Mouse (Mus musculus) forebrain, embryonic 10.5 days (tissue): ENCODE data around the gene Gm13090. TPM values are rescaled to one million over a fixed set of nuclear protein-coding genes. Genes with fewer than 3 reads are reported as not detected.

Experiments
- DNase-seq: peaks from one replicate; pipeline ENCODE4 v3.0.0-alpha.2; 2017; ENCODE audit warnings: low spot score; ENCODE audit errors: extremely low spot score
- H3K27ac ChIP-seq: fragments of 300-500 bp; sonication (generic); 2 replicates; pipeline ENCODE4 v1.5.1; 2016; ENCODE audit warnings: mild to moderate bottlenecking
- H3K27me3 ChIP-seq: fragments of 300-500 bp; sonication (generic); 2 replicates; pipeline ENCODE4 v1.6.1; 2016; ENCODE audit warnings: mild to moderate bottlenecking; ENCODE audit not compliant: poor library complexity, severe bottlenecking
- H3K36me3 ChIP-seq: fragments of 300-500 bp; sonication (generic); replicated peaks from 2 replicates; pipeline ENCODE4 v1.6.1; 2016; ENCODE audit warnings: mild to moderate bottlenecking, moderate library complexity
- H3K4me1 ChIP-seq: fragments of 300-500 bp; sonication (generic); 2 replicates; pipeline ENCODE4 v1.6.1; 2016
- H3K4me3 ChIP-seq: fragments of 300-500 bp; sonication (generic); 2 replicates; pipeline ENCODE4 v1.5.1; 2016; ENCODE audit warnings: mild to moderate bottlenecking, moderate library complexity
- H3K9me3 ChIP-seq: fragments of 300-500 bp; sonication (generic); 2 replicates; pipeline ENCODE4 v1.6.1; 2016; ENCODE audit warnings: mild to moderate bottlenecking, moderate library complexity
- WGBS: fragments of 180-500 bp; shearing (Covaris S2); methylation state at CpG from one replicate; pipeline ENCODE4 v1.1.7; 2016; 5-methylcytosine and 5-hydroxymethylcytosine counted together
- polyA plus RNA-seq: library from polyadenylated mRNA; unstranded; fragments of >200 nt; fragmentation: Nextera tagmentation; extraction: Ambion mirVana; gene quantifications from 2 replicates; pipeline ENCODE4 v1.2.1, GENCODE M21; 2016

Gene Gm13090
- polyA plus RNA-seq, 1 experiment from 2014 or later: not detected

DNA sequence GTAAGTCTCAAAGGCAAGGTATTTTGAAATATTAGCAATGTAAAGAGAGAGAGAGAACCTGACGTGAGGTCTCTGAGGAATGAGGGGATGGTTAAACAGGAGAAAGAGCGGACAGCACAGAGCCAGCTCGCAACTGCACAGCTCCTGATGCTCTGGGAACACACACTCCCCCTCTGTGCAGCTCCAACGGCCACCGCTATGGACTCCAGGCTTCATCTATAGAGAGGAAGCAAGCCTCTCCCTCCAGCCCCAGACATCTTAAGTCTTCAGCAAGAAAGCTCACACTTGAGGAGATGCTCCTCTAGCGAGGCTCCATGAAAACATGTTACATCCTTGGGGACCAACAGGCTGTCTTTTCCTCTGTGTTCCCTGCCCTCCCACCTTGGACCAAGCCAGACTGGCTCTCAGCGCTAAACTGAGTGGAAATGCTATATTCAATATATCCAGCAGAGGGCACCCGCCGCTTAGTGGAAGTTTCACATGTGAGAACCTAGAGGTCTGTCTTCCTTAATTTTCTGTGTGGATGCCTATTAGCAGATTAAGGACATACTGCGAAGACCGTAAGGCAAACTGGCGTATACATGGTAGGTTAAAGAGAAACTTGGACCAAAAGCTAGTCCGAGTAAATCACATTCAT lies 16.1 kb upstream of the Gm13090 start:
- Histone ChIP-seq H3K4me3 (no peak overlapping the region), H3K36me3 (peaks cover 99% of the 10 kb centered on the region), H3K27me3 (no peaks in the 10 kb centered on the region), H3K4me1 (no peaks in the 10 kb centered on the region), H3K27ac (no peak overlapping the region), H3K9me3 (no peaks in the 10 kb centered on the region)
- 65% methylated on average over 13 of the region's 13 CpGs for WGBS
- peak; percentile 74 for DNase-seq

DNA sequence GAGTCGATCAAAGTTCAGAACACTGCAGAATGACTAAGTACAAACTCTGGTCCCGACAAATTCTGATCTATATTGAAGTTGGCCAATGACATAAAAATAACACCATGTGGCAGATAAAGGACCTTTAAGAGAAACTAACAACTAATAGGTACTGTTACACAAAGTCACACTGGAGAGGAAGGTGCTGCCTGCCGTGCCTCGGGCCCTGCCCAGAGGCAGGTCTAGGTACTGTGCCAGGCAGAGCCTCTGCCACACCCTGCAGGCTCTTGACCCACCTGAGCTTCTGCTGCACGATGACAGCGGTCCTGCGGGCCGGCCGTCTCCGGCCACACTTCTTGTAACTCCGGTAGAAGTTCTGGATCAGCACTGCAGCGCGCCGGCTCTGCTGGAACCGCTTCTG lies 14.6 kb upstream of the Gm13090 start:
- DNase-seq: no peak
- H3K9me3 ChIP-seq: no peaks in the 10 kb centered on the region
- peaks cover 100% of the 10 kb centered on the region for H3K36me3 ChIP-seq
- 95% methylated on average over 15 of the region's 15 CpGs for WGBS
- no peak overlapping the region for H3K27ac ChIP-seq
- no peak overlapping the region for H3K4me3 ChIP-seq
- no peaks in the 10 kb centered on the region for H3K4me1 ChIP-seq
- no peaks in the 10 kb centered on the region for H3K27me3 ChIP-seq

DNA sequence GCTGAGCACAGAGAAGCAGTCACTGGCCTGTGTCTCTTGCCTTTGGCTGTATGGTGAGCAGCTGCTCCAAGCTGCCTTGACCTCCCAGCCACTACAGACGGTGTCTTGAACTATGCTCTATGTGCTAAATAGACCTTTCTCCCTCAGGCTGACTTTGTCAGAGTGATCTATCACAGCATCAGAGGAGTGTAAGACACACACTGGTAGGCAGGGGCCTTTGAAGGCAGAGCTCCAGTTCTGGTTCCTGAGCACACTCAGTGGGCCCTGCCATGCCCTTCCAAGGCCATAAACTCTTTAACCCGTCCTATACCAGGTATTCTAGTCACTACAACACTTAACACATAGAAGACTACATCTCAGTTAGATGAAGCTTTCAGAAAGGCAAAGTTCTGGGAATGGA lies 8.0 kb upstream of the Gm13090 start:
- DNase-seq: no peak
- H3K36me3 ChIP-seq: peaks cover 100% of the 10 kb centered on the region
- 81% methylated on average over 2 of the region's 2 CpGs for WGBS
- H3K4me3 ChIP-seq: no peak overlapping the region
- no peaks in the 10 kb centered on the region for H3K4me1 ChIP-seq
- no peaks in the 10 kb centered on the region for H3K27me3 ChIP-seq
- H3K9me3 ChIP-seq: no peaks in the 10 kb centered on the region
- H3K27ac ChIP-seq: no peak overlapping the region

DNA sequence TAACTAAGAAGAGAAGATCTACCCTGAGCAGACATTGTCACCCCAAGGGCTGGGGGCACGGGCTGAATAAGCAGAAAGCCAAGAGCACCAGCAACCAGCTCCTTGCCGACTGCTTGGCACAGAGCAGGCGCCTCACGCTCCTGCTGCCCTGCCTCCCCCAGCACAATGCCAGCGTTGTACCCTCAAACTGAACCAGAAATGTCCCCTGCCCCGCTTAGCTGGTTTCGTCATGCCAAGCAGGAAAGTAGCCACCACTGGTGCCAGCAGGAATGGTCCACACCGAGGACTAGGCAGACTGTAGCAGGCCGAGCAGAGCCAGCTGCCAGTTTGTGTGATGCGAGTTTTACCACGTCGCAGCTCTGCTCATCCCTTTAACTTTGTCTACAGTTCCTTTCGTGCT lies 7.4 kb upstream of the Gm13090 start:
- Histone ChIP-seq H3K4me1 (no peaks in the 10 kb centered on the region), H3K9me3 (no peaks in the 10 kb centered on the region), H3K27me3 (no peaks in the 10 kb centered on the region), H3K36me3 (peaks cover 100% of the 10 kb centered on the region), H3K4me3 (no peak overlapping the region), H3K27ac (no peak overlapping the region)
- WGBS: 94% methylated on average over 13 of the region's 13 CpGs
- DNase-seq: no peak

DNA sequence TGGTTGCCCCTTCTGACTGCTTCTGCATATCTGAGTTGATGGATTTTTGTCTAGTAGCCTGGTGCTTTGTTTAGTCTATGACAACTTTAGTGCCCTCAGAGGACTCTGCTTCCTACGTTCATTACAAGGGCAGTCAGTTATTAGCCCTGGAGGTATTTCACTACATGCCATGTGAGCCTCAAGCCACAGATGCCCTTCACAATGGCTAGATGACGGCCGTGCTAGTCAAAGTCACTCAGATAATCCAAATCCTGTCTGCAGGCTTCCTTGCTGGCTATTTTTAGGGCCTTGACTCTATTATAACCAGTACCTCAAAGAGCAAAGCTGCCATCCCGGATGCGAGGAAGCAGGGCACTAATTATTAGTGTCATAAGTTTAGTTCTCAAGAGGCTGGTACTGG lies 6.3 kb upstream of the Gm13090 start:
- no peak overlapping the region for H3K4me3 ChIP-seq
- WGBS: 88% methylated on average over 5 of the region's 5 CpGs
- no peaks in the 10 kb centered on the region for H3K4me1 ChIP-seq
- H3K9me3 ChIP-seq: no peaks in the 10 kb centered on the region
- no peaks in the 10 kb centered on the region for H3K27me3 ChIP-seq
- peaks cover 100% of the 10 kb centered on the region for H3K36me3 ChIP-seq
- no peak overlapping the region for H3K27ac ChIP-seq
- no peak for DNase-seq

- H3K4me3 ChIP-seq: no peak overlapping the region
- DNase-seq: no peak
- H3K9me3 ChIP-seq: no peaks in the 10 kb centered on the region
- H3K36me3 ChIP-seq: peaks cover 71% of the 10 kb centered on the region
- H3K27ac ChIP-seq: no peak overlapping the region
- no peaks in the 10 kb centered on the region for H3K27me3 ChIP-seq
- 91% methylated on average over 1 of the region's 1 CpGs for WGBS
- H3K4me1 ChIP-seq: peaks cover 7% of the 10 kb centered on the region
These were observed 2.0 kb upstream of the Gm13090 start for GRCm38 (mm10) chr4:151087358-151087757.

DNA sequence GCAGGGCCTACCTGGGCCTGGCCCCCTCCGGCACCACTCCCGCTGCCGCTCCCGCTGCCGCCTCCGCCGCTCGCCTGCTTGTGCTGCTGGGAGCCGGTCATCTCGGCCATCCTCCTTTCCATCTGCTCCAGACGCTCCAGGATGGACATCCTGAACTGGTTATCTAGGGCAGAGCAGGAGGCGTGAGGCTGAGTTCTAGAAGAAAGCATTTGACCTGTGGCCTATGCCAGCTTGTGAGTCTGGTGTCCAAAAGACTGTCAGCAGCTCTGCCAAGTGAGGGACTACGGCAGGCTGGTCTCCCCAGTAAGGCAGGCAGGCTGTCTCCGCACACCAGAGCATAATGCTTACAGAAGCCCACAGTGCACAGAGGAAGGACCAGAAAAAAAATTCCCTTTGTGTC lies 551 bp upstream of the Gm13090 start:
- Histone ChIP-seq H3K27ac (no peak overlapping the region), H3K4me1 (peaks cover 7% of the 10 kb centered on the region), H3K9me3 (no peaks in the 10 kb centered on the region), H3K36me3 (peaks cover 59% of the 10 kb centered on the region), H3K4me3 (no peak overlapping the region), H3K27me3 (no peaks in the 10 kb centered on the region)
- 95% methylated on average over 14 of the region's 14 CpGs for WGBS
- DNase-seq: no peak

DNA sequence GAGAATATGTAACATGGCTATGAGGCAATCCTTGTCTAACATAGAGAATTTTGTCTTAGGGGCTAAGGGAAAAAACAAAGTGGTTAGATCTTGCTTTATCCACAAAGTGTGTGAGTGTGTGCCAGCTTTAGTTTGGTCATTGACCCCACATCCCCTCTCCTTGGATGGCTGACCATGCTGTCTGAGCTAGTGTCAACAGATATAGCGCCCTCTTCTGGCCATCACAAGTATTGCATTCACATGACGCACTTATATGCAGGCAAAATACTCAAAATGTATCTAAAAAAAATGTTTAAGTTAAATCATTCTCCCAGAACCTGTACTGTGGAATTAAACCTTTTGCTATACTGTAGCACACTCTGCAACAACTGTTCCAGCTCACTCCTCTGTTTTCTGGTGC lies 5.8 kb downstream of the Gm13090 start:
- peaks cover 18% of the 10 kb centered on the region for H3K4me1 ChIP-seq
- H3K36me3 ChIP-seq: peaks cover 25% of the 10 kb centered on the region
- H3K4me3 ChIP-seq: no peak overlapping the region
- H3K27ac ChIP-seq: no peak overlapping the region
- no peaks in the 10 kb centered on the region for H3K9me3 ChIP-seq
- DNase-seq: no peak
- no peaks in the 10 kb centered on the region for H3K27me3 ChIP-seq
- WGBS: 36% methylated on average over 2 of the region's 2 CpGs

GRCm38 (mm10) chr4:151096334-151097103 lies 7.1 kb downstream of the Gm13090 start:
- no peak overlapping the region for H3K4me3 ChIP-seq
- WGBS: 93% methylated on average over 18 of the region's 18 CpGs
- peaks cover 4% of the 10 kb centered on the region for H3K9me3 ChIP-seq
- H3K4me1 ChIP-seq: peaks cover 11% of the 10 kb centered on the region
- DNase-seq: no peak
- H3K27ac ChIP-seq: no peak overlapping the region
- H3K36me3 ChIP-seq: peaks cover 37% of the 10 kb centered on the region
- H3K27me3 ChIP-seq: no peaks in the 10 kb centered on the region

DNA sequence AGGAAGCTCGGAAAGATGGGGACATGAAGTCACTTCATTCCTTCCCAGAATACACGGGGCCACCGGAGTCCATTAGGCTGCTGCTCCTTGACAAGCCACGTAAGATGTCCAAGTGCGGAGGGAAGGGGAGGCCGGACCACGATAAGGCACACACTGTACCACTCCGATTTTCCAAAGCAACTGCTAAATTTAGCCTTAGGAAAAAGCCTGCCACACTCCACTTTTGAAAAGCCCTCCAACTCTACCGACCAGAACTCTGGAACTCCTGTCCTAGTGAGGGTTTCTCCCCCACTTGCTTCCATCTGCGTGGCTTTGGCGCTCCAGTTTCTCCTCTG lies 7.7 kb downstream of the Gm13090 start:
- 89% methylated on average over 11 of the region's 11 CpGs for WGBS
- no peak for DNase-seq
- Histone ChIP-seq H3K27ac (no peak overlapping the region), H3K36me3 (peaks cover 43% of the 10 kb centered on the region), H3K27me3 (no peaks in the 10 kb centered on the region), H3K4me3 (no peak overlapping the region), H3K9me3 (peaks cover 9% of the 10 kb centered on the region), H3K4me1 (peaks cover 11% of the 10 kb centered on the region)

DNA sequence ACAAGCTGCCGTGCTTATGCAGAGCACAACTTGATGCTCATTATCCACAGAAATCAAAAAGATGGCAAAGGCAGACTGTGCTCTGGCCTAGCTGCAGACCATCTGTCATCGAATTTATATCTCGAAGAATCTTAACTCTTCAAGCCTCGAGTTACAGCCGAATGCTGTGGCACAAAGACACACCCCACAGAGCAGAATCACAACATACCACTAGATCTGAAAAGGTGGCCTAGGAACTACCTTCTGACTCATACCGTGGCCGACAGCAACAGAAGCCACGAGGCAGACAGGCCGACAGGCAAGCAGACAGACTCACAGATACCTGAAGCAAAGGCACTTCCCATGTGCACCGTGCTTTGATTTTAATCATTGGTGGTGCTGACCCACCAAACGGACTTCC lies 14.3 kb downstream of the Gm13090 start:
- no peak overlapping the region for H3K27ac ChIP-seq
- DNase-seq: no peak
- 91% methylated on average over 11 of the region's 11 CpGs for WGBS
- peaks cover 19% of the 10 kb centered on the region for H3K9me3 ChIP-seq
- peaks cover 40% of the 10 kb centered on the region for H3K36me3 ChIP-seq
- peaks cover 30% of the 10 kb centered on the region for H3K4me1 ChIP-seq
- peaks cover 23% of the 10 kb centered on the region for H3K27me3 ChIP-seq
- H3K4me3 ChIP-seq: no peak overlapping the region

- Histone ChIP-seq H3K4me1 (peaks cover 35% of the 10 kb centered on the region), H3K36me3 (peaks cover 40% of the 10 kb centered on the region), H3K27ac (no peak overlapping the region), H3K9me3 (peaks cover 19% of the 10 kb centered on the region), H3K4me3 (no peak overlapping the region), H3K27me3 (peaks cover 28% of the 10 kb centered on the region)
- WGBS: 93% methylated on average over 10 of the region's 10 CpGs
- DNase-seq: no peak
These were observed 14.8 kb downstream of the Gm13090 start for GRCm38 (mm10) chr4:151104147-151104546.

DNA sequence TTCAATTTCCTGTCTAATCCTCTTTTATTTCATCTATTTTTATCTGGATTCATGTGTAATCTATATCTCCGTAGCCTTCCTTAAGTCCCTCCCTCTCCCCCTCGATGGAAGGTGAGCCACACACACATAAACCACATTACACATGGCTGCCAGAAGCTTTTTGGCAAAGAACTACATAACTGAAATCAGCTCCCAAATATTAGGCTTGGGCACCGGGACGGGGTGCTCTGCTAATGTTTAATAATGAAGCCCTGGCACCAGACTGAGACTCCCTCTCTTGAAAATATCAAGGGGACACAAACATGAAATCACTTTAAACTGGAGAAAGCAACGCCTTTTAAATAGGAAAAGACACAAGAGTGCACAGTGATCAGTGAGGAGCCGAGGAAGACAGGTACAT lies 16.5 kb downstream of the Gm13090 start:
- H3K9me3 ChIP-seq: peaks cover 19% of the 10 kb centered on the region
- peaks cover 45% of the 10 kb centered on the region for H3K27me3 ChIP-seq
- H3K27ac ChIP-seq: no peak overlapping the region
- no peak for DNase-seq
- peak overlapping the region; percentile 88; the same call in 1 of the 2 replicates for H3K4me3 ChIP-seq
- WGBS: 91% methylated on average over 6 of the region's 6 CpGs
- H3K36me3 ChIP-seq: peaks cover 33% of the 10 kb centered on the region
- peaks cover 41% of the 10 kb centered on the region for H3K4me1 ChIP-seq
